ENCODE assay signal across 10 mouse cellular contexts in genomic region chr3:66970661-66971331, GRCm38 (mm10). TPM values are rescaled to one million over a fixed set of nuclear protein-coding genes. Genes with fewer than 3 reads are reported as not detected.
DNase-seq lines count a peak whose midpoint lies in the region; ATAC-seq lines count a peak whose summit lies in the region.
"Had no signal": no experiment of that assay in that cellular context is flagged by ENCODE, and none has a peak within 500 bp of the region (broad histone marks: within the 10 kb centered on the region; RNA-seq: fewer than 3 reads in every experiment).

No protein-coding gene starts in this region.

- DNase-seq in gastrocnemius, postnatal 10 days, result peak; percentile 14
- no peak for DNase-seq in gastrocnemius, adult 8-10 months (ENCODE audit: low spot score in 2 of 2)
- DNase-seq in hindbrain, embryonic 10.5 days (ENCODE audit: low spot score), result peak; percentile 33
- DNase-seq in left cerebral cortex, postnatal 10 days (ENCODE audit: extremely low spot score in 1 of 2, low spot score in 2 of 2), result no peak
- DNase-seq in spleen, adult 18-20 months, result no peak

- no peaks in the 10 kb centered on the region for H3K36me3 ChIP-seq in hindbrain, embryonic 10.5 days
- H3K36me3 ChIP-seq in midbrain, embryonic 12.5 days, result no peaks in the 10 kb centered on the region

- H3K27me3 ChIP-seq in hindbrain, embryonic 10.5 days (ENCODE audit: insufficient read depth, poor library complexity, severe bottlenecking), result peaks cover 88% of the 10 kb centered on the region
- peaks cover 54% of the 10 kb centered on the region for H3K27me3 ChIP-seq in midbrain, embryonic 12.5 days

- WGBS in hindbrain, embryonic 10.5 days, result under 1% methylated on average over 29 of the region's 29 CpGs
- 1% methylated on average over 29 of the region's 29 CpGs for WGBS in midbrain, embryonic 12.5 days

- peak; percentile 4; the same call in 1 of the 2 replicates for ATAC-seq in common myeloid progenitor, adult 5-6 weeks (replicated peaks; ENCODE audit: low read depth, poor library complexity, severe bottlenecking)
- ATAC-seq in midbrain, embryonic 12.5 days (ENCODE audit: low FRiP score, low read depth), result peak; percentile 59
- ATAC-seq in granulocyte monocyte progenitor cell, adult 5-6 weeks (replicated peaks; ENCODE audit: poor library complexity, severe bottlenecking), result no peak

- H3K27ac ChIP-seq in hindbrain, embryonic 10.5 days, result no peak overlapping the region
- 0 out of 2 replicates have a peak overlapping the region, but pooled peaks have one; percentile 10 for H3K27ac ChIP-seq in midbrain, embryonic 12.5 days (replicated peaks)

- peak overlapping the region; percentile 47 for H3K4me2 ChIP-seq in midbrain, embryonic 12.5 days (replicated peaks)

- intact Hi-C loops in left cerebral cortex, postnatal 10 days (cut with DNase I), result loop anchor here (5.0 kb wide), 1 partner anchor 558 kb away; no protein-coding TSS in a partner anchor

- no peak overlapping the region for H3K9ac ChIP-seq in midbrain, embryonic 12.5 days (replicated peaks)

- H3K4me1 ChIP-seq in hindbrain, embryonic 10.5 days (replicated peaks), result peaks cover 21% of the 10 kb centered on the region
- H3K4me1 ChIP-seq in midbrain, embryonic 12.5 days, result peaks cover 18% of the 10 kb centered on the region

- H3K9me3 ChIP-seq in hindbrain, embryonic 10.5 days, result no peaks in the 10 kb centered on the region
- H3K9me3 ChIP-seq in midbrain, embryonic 12.5 days, result no peaks in the 10 kb centered on the region

- H3K4me3 ChIP-seq in hindbrain, embryonic 10.5 days, result peak overlapping the region; percentile 41
- H3K4me3 ChIP-seq in midbrain, embryonic 12.5 days, result peak overlapping the region; percentile 28

RNA-seq across cellular contexts. Expression of gene Rsrc1, which starts 10.4 kb away (rescaled TPM):
- 10 to 100 TPM; 21.9 to 22.8 TPM for total RNA-seq in gastrocnemius, postnatal 10 days (2021)
- 10 to 100 TPM; 11.4 to 13.1 (median 11.7) TPM for total RNA-seq in gastrocnemius, adult 8-10 months (2022)
- 50.8 and 60.9 TPM in 2 replicates for total RNA-seq in common myeloid progenitor, adult 5-6 weeks (2017)
- polyA plus RNA-seq in hindbrain, embryonic 10.5 days (2016; fragmentation: Nextera tagmentation; extraction: Ambion mirVana), result 31.7 and 38.2 TPM in 2 replicates
- 54.1 and 57.9 TPM in 2 replicates for polyA plus RNA-seq in midbrain, embryonic 12.5 days (2016; fragmentation: Nextera tagmentation; extraction: Ambion mirVana)
- 10 to 100 TPM; 28.5 to 29.4 TPM for total RNA-seq in left cerebral cortex, postnatal 10 days (2021)
- 41.4 and 44.6 TPM in 2 replicates for total RNA-seq in granulocyte monocyte progenitor cell, adult 5-6 weeks (2014; fragmentation: Nextera tagmentation)
- total RNA-seq in granulocyte monocyte progenitor cell, adult 5-6 weeks (2017), result 53.2 and 55.3 TPM in 2 replicates

RNA-seq across cellular contexts. Expression of gene Shox2, which starts 10.8 kb away (rescaled TPM):
- total RNA-seq in gastrocnemius, postnatal 10 days (2021), result 1 to 10 TPM; 5.1 to 8.5 TPM
- 1 to 10 TPM in 2 of 4 experiments, under 1 TPM in 2; 0.73 to 2.3 (median 1.2) TPM for total RNA-seq in gastrocnemius, adult 8-10 months (2022)
- not detected in 2 replicates for total RNA-seq in common myeloid progenitor, adult 5-6 weeks (2017)
- 12.3 and 17.2 TPM in 2 replicates for polyA plus RNA-seq in hindbrain, embryonic 10.5 days (2016; fragmentation: Nextera tagmentation; extraction: Ambion mirVana)
- 97.5 and 111 TPM in 2 replicates for polyA plus RNA-seq in midbrain, embryonic 12.5 days (2016; fragmentation: Nextera tagmentation; extraction: Ambion mirVana)
- not detected for total RNA-seq in left cerebral cortex, postnatal 10 days (2021)
- total RNA-seq in granulocyte monocyte progenitor cell, adult 5-6 weeks (2014; fragmentation: Nextera tagmentation), result not detected in 2 replicates
- not detected in 2 replicates for total RNA-seq in granulocyte monocyte progenitor cell, adult 5-6 weeks (2017)
- total RNA-seq: left cerebral cortex, postnatal 14 days had no signal
- polyA plus RNA-seq: spleen, adult 2 months had no signal

Comparison
In these comparisons a context has a peak if more than half of its experiments do, and no peak if none do; other contexts are left out.
1. DNase-seq: peak in gastrocnemius, postnatal 10 days (single experiment) and hindbrain, embryonic 10.5 days (single experiment); none in gastrocnemius, adult 8-10 months (0 of 2), left cerebral cortex, postnatal 10 days (0 of 2) and spleen, adult 18-20 months (0 of 2).